Mouse (Mus musculus): Measurements from ENCODE around the gene Supt3. TPM values are rescaled to one million over a fixed set of nuclear protein-coding genes. Genes with fewer than 3 reads are reported as not detected.

Gene Supt3
- polyA plus RNA-seq, 2 experiments, result 10.5 to 21.3 TPM

DNA sequence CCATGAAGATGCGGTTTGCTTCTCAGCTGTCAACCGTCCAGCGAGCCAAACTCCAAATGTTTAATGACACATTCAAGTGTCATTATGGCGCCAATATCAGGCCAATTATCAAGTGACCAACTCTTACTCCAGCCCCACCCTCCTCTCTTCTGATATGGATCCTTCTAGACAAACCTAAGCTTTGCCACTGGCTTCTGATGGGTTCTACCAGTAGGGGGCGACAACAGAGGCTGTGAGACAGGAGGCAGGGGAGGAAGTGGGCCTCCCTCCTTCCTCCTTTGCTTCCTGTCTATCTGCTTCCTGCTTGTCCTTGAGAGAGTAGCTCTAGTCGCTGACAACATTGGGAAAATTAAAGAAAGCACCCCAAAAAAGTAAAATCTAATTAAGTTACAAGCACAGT, 383.7 kb downstream of the Supt3 start:
- Histone ChIP-seq H3K9ac (ENCODE audit: low read depth, low read length, severe bottlenecking) (no peak overlapping the region), H3K4me1 (ENCODE audit: control insufficient read depth, insufficient read depth, low read length) (peaks cover 11% of the 10 kb centered on the region), H3K36me3 (ENCODE audit: control insufficient read depth, insufficient read depth, low read length) (no peaks in the 10 kb centered on the region), H3K4me3 (replicated peaks; ENCODE audit: low read length) (no peak overlapping the region), H3K4me2 (replicated peaks; ENCODE audit: low read depth, low read length, severe bottlenecking) (no peak overlapping the region), H3K27me3 (ENCODE audit: control insufficient read depth, insufficient read depth, low read length) (no peaks in the 10 kb centered on the region), H3K9me3 (ENCODE audit: control insufficient read depth, low read length) (no peaks in the 10 kb centered on the region), H3K27ac (replicated peaks; ENCODE audit: low read depth, low read length) (no peak overlapping the region)
- ATAC-seq (ENCODE audit: low FRiP score, low read depth) (no peak), DNase-seq (ENCODE audit: low spot score) (no peak)
- WGBS, result 87% methylated on average over 6 of the region's 6 CpGs
- TF ChIP-seq POLR2A (IDR thresholded peaks at IDR 0.05; ENCODE audit: borderline replicate concordance, extremely low read depth, insufficient read depth, insufficient read length), result no peak

DNA sequence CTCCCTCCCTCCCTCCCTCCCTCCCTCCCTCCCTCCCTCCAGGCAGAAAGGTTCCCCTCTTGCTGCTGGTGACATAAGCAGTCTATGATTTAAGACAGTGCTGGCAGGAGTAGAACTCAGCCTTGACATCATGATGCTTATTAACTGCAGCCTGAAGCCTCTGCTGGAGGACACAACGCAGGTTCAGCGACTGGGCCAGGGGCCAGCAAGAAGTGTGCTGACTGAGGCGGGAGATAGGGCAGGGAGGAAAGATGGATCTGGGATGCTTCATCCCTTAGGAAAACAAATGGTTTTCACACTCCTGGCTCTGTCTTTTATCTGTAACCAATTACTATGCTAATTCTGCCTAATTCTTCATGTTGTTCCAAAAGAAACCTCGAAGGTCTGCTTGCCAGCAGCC, 388.8 kb downstream of the Supt3 start:
- Histone ChIP-seq H3K4me2 (replicated peaks; ENCODE audit: low read depth, low read length, severe bottlenecking) (no peak overlapping the region), H3K27ac (replicated peaks; ENCODE audit: low read depth, low read length) (no peak overlapping the region), H3K4me1 (ENCODE audit: control insufficient read depth, insufficient read depth, low read length) (0 out of 2 replicates have a peak, but pooled peaks cover 7% of the 10 kb centered on the region), H3K9ac (ENCODE audit: low read depth, low read length, severe bottlenecking) (no peak overlapping the region), H3K27me3 (ENCODE audit: control insufficient read depth, insufficient read depth, low read length) (no peaks in the 10 kb centered on the region), H3K36me3 (ENCODE audit: control insufficient read depth, insufficient read depth, low read length) (no peaks in the 10 kb centered on the region), H3K4me3 (replicated peaks; ENCODE audit: low read length) (no peak overlapping the region), H3K9me3 (ENCODE audit: control insufficient read depth, low read length) (no peaks in the 10 kb centered on the region)
- 28% methylated on average over 4 of the region's 4 CpGs for WGBS
- DNase-seq (ENCODE audit: low spot score) (peak; percentile 32), ATAC-seq (ENCODE audit: low FRiP score, low read depth) (no peak)
- TF ChIP-seq POLR2A (IDR thresholded peaks at IDR 0.05; ENCODE audit: borderline replicate concordance, extremely low read depth, insufficient read depth, insufficient read length), result no peak

Other genes starting within 250 kb of the Supt3 start
- gene Runx2, start 37.6 kb downstream of the Supt3 start, polyA plus RNA-seq (2012; rRNA removed), result 27.5 and 37.6 TPM in 2 replicates
- 16.5 and 18.8 TPM in 2 replicates for gene Runx2, start 37.6 kb downstream of the Supt3 start, polyA plus RNA-seq (2014; fragmentation: Nextera tagmentation; extraction: Ambion mirVana)